10 mouse cellular contexts compared by ENCODE assay signal in the genomic region with DNA sequence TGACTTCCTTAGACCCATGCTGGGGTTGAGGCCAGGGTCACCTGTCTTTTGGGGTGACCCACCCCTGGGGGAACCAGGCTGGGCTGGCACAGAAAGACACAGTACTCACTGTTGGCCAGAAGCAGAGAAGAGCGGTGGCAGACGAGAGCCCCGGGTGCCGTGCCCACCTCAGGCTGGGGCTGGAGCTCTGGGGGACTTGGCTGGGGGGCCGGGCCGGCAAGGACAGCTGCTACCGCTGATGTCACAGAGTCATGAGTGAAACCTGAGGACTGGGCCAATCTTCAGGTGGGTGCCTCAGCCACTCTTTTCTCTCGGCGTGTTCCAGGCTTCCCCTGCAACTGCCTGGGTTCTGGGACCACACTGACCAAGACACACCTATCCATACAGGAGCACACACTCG. TPM values are rescaled to one million over a fixed set of nuclear protein-coding genes. Genes with fewer than 3 reads are reported as not detected.
DNase-seq lines count a peak whose midpoint lies in the region; ATAC-seq and TF ChIP-seq lines count a peak whose summit lies in the region.
"Had no signal": no experiment of that assay in that cellular context is flagged by ENCODE, and none has a peak within 500 bp of the region (broad histone marks: within the 10 kb centered on the region; RNA-seq: fewer than 3 reads in every experiment).

A gene (plus strand): TSS at position 107 of the 400 bp plus-strand sequence.

- no peaks in the 10 kb centered on the region for H3K27me3 ChIP-seq in hindbrain, embryonic 10.5 days (ENCODE audit: insufficient read depth, poor library complexity, severe bottlenecking)
- no peaks in the 10 kb centered on the region for H3K27me3 ChIP-seq in hindbrain, embryonic 12.5 days
- no peaks in the 10 kb centered on the region for H3K27me3 ChIP-seq in thymus, adult 2 months (ENCODE audit: control insufficient read depth, insufficient read depth, low read length)
- no peaks in the 10 kb centered on the region for H3K27me3 ChIP-seq in hindbrain, embryonic 15.5 days
- H3K27me3 ChIP-seq in stomach, embryonic 16.5 days (ENCODE audit: control insufficient read depth, insufficient read depth, low read length) = no peaks in the 10 kb centered on the region

- no peak for TF ChIP-seq POLR2A in thymus, adult 2 months (IDR thresholded peaks at IDR 0.05; ENCODE audit: control insufficient read depth, extremely low read depth, insufficient read depth, low read length, poor library complexity)

- no peak within 1 kb of the TSS for H3K4me2 ChIP-seq in hindbrain, embryonic 12.5 days (replicated peaks)
- 0 out of 2 replicates have a peak within 1 kb of the TSS, but pooled peaks have one; percentile 6 for H3K4me2 ChIP-seq in hindbrain, embryonic 15.5 days
- no peak within 1 kb of the TSS; the same call in 1 of the 2 replicates for H3K4me2 ChIP-seq in stomach, embryonic 16.5 days (ENCODE audit: low read depth, low read length)

- no peak within 1 kb of the TSS for H3K9ac ChIP-seq in hindbrain, embryonic 12.5 days
- no peak within 1 kb of the TSS for H3K9ac ChIP-seq in hindbrain, embryonic 15.5 days
- peak within 1 kb of the TSS; percentile 22; the same call in 1 of the 2 replicates for H3K9ac ChIP-seq in stomach, embryonic 16.5 days (ENCODE audit: low read length)

- WGBS in hindbrain, embryonic 10.5 days = 57% methylated on average over 10 of the region's 10 CpGs
- WGBS in hindbrain, embryonic 12.5 days = 40% methylated on average over 10 of the region's 10 CpGs
- 76% methylated on average over 10 of the region's 10 CpGs for WGBS in thymus, adult 2 months
- WGBS in hindbrain, embryonic 15.5 days = 59% methylated on average over 10 of the region's 10 CpGs
- WGBS in stomach, embryonic 16.5 days = 43% methylated on average over 10 of the region's 10 CpGs

- TF ChIP-seq CTCF in thymus, adult 2 months (IDR thresholded peaks at IDR 0.05; ENCODE audit: borderline replicate concordance, control insufficient read depth, extremely low read depth, insufficient read depth, low read length, poor library complexity) = no peak

- H3K4me3 ChIP-seq in hindbrain, embryonic 10.5 days = peak within 1 kb of the TSS; percentile 28
- H3K4me3 ChIP-seq in hindbrain, embryonic 12.5 days = no peak within 1 kb of the TSS
- no peak within 1 kb of the TSS for H3K4me3 ChIP-seq in thymus, adult 2 months (ENCODE audit: control insufficient read depth, insufficient read depth, low read length)
- H3K4me3 ChIP-seq in hindbrain, embryonic 15.5 days = no peak within 1 kb of the TSS
- no peak within 1 kb of the TSS for H3K4me3 ChIP-seq in stomach, embryonic 16.5 days (replicated peaks; ENCODE audit: low read length)

- ATAC-seq in hindbrain, embryonic 12.5 days (ENCODE audit: low FRiP score) = no peak
- no peak for ATAC-seq in hindbrain, embryonic 15.5 days (ENCODE audit: low FRiP score, low read depth)
- ATAC-seq in stomach, embryonic 16.5 days (ENCODE audit: insufficient read depth, low FRiP score) = no peak
- no peak for ATAC-seq in megakaryocyte-erythroid progenitor cell, adult 5-6 weeks (replicated peaks; ENCODE audit: low FRiP score, low TSS enrichment, poor library complexity, severe bottlenecking)

- no peaks in the 10 kb centered on the region for H3K9me3 ChIP-seq in hindbrain, embryonic 10.5 days
- H3K9me3 ChIP-seq in hindbrain, embryonic 12.5 days (replicated peaks) = peaks cover 5% of the 10 kb centered on the region
- no peaks in the 10 kb centered on the region for H3K9me3 ChIP-seq in hindbrain, embryonic 15.5 days
- H3K9me3 ChIP-seq in stomach, embryonic 16.5 days (replicated peaks; ENCODE audit: control insufficient read depth, low read length) = no peaks in the 10 kb centered on the region

- peaks cover 28% of the 10 kb centered on the region for H3K4me1 ChIP-seq in hindbrain, embryonic 10.5 days (replicated peaks)
- H3K4me1 ChIP-seq in hindbrain, embryonic 12.5 days = peaks cover 12% of the 10 kb centered on the region
- peaks cover 17% of the 10 kb centered on the region for H3K4me1 ChIP-seq in thymus, adult 2 months (replicated peaks; ENCODE audit: control insufficient read depth, insufficient read depth, low read length)
- no peaks in the 10 kb centered on the region for H3K4me1 ChIP-seq in hindbrain, embryonic 15.5 days (replicated peaks)
- H3K4me1 ChIP-seq in stomach, embryonic 16.5 days (ENCODE audit: control insufficient read depth, insufficient read depth, low read length) = peaks cover 10% of the 10 kb centered on the region

- H3K27ac ChIP-seq in hindbrain, embryonic 10.5 days = peak within 1 kb of the TSS; percentile 64
- H3K27ac ChIP-seq in hindbrain, embryonic 12.5 days = no peak within 1 kb of the TSS
- H3K27ac ChIP-seq in thymus, adult 2 months (ENCODE audit: control insufficient read depth, insufficient read depth, low read length) = no peak within 1 kb of the TSS
- no peak within 1 kb of the TSS for H3K27ac ChIP-seq in hindbrain, embryonic 15.5 days (replicated peaks)
- no peak within 1 kb of the TSS for H3K27ac ChIP-seq in stomach, embryonic 16.5 days (ENCODE audit: low read length)

- DNase-seq in hindbrain, embryonic 10.5 days (ENCODE audit: low spot score) = no peak
- DNase-seq in thymus, adult 2 months = no peak
- no peak for DNase-seq in thymus, postnatal 25 days
- no peak for DNase-seq in urinary bladder, postnatal 14 days (ENCODE audit: low spot score)
- DNase-seq: layer of hippocampus, postnatal 36 days had no signal

- H3K36me3 ChIP-seq in hindbrain, embryonic 10.5 days = no peaks in the 10 kb centered on the region
- H3K36me3 ChIP-seq in hindbrain, embryonic 12.5 days = no peaks in the 10 kb centered on the region
- no peaks in the 10 kb centered on the region for H3K36me3 ChIP-seq in thymus, adult 2 months (ENCODE audit: control insufficient read depth, insufficient read depth, low read length)
- H3K36me3 ChIP-seq in hindbrain, embryonic 15.5 days = no peaks in the 10 kb centered on the region
- H3K36me3 ChIP-seq in stomach, embryonic 16.5 days (ENCODE audit: control insufficient read depth, insufficient read depth, low read length) = no peaks in the 10 kb centered on the region

RNA-seq across cellular contexts. Expression of the gene that starts here (rescaled TPM):
- not detected in 2 replicates for polyA plus RNA-seq in hindbrain, embryonic 10.5 days (2016; fragmentation: Nextera tagmentation; extraction: Ambion mirVana)
- polyA plus RNA-seq in hindbrain, embryonic 12.5 days (2016; fragmentation: Nextera tagmentation; extraction: Ambion mirVana) = not detected in 2 replicates
- polyA plus RNA-seq in thymus, adult 2 months (2012; rRNA removed) = 30.1 and 31.1 TPM in 2 replicates
- not detected in 2 replicates for polyA plus RNA-seq in hindbrain, embryonic 15.5 days (2015; fragmentation: Nextera tagmentation; extraction: Ambion mirVana)
- 0.62 and 0.96 TPM in 2 replicates for polyA plus RNA-seq in stomach, embryonic 16.5 days (2015; fragmentation: Nextera tagmentation; extraction: Ambion mirVana)
- 4.6 TPM in 1 of 2 replicates, not detected in the other for total RNA-seq in megakaryocyte-erythroid progenitor cell, adult 5-6 weeks (2014; fragmentation: Nextera tagmentation)
- not detected in 2 replicates for total RNA-seq in megakaryocyte-erythroid progenitor cell, adult 5-6 weeks (2017)
- total RNA-seq: layer of hippocampus, postnatal 36 days; MEL had no signal

Comparison
In these comparisons a context has a peak if more than half of its experiments do, and no peak if none do; other contexts are left out.
1. RNA of the gene that starts here (polyA plus RNA-seq): 30.1 to 31.1 TPM in thymus, adult 2 months; 0.62 to 0.96 TPM in stomach, embryonic 16.5 days, not detected in hindbrain, embryonic 10.5 days, not detected in hindbrain, embryonic 12.5 days and not detected in hindbrain, embryonic 15.5 days; every median in the first group is over 10 times any median in the second.